Mouse (Mus musculus) bone marrow macrophage, adult 2 months (primary cell): ENCODE measurements around the gene Kntc1. TPM values are rescaled to one million over a fixed set of nuclear protein-coding genes. Genes with fewer than 3 reads are reported as not detected.
"Not testable (repeated sequence)": the region's sequence is repeated elsewhere in the genome, so short reads cannot be mapped to it uniquely, and the experiment has no call there.

Experiments
- H3K27ac ChIP-seq: 2 replicates; pipeline ENCODE4 v1.5.1; 2012; ENCODE audit warnings: low read depth, low read length; ENCODE audit not compliant: insufficient read depth
- H3K4me1 ChIP-seq: 2 replicates; pipeline ENCODE4 v1.6.1; 2012; ENCODE audit warnings: low read length; ENCODE audit not compliant: control insufficient read depth, insufficient read depth
- H3K4me3 ChIP-seq: 2 replicates; pipeline ENCODE4 v1.5.1; 2012; ENCODE audit warnings: mild to moderate bottlenecking, low read length, moderate library complexity; ENCODE audit not compliant: insufficient read depth
- CTCF ChIP-seq: IDR thresholded peaks from 2 replicates; pipeline ENCODE4 v1.5.1; 2012; ENCODE audit warnings: low read depth, mild to moderate bottlenecking, low read length, moderate library complexity
- POLR2A ChIP-seq: IDR thresholded peaks from 2 replicates; pipeline ENCODE4 v1.6.1; 2012; ENCODE audit warnings: mild to moderate bottlenecking, low read depth, low read length, borderline replicate concordance
- polyA plus RNA-seq: library from polyadenylated mRNA; stranded (reverse); fragments of >200 nt; gene quantifications from 2 replicates; pipeline ENCODE4 v1.2.4, GENCODE M21; 2012; ENCODE audit not compliant: missing spikeins, insufficient read depth, insufficient read length

The Kntc1 gene
- 13.9 and 19.6 TPM in 2 replicates for polyA plus RNA-seq

DNA sequence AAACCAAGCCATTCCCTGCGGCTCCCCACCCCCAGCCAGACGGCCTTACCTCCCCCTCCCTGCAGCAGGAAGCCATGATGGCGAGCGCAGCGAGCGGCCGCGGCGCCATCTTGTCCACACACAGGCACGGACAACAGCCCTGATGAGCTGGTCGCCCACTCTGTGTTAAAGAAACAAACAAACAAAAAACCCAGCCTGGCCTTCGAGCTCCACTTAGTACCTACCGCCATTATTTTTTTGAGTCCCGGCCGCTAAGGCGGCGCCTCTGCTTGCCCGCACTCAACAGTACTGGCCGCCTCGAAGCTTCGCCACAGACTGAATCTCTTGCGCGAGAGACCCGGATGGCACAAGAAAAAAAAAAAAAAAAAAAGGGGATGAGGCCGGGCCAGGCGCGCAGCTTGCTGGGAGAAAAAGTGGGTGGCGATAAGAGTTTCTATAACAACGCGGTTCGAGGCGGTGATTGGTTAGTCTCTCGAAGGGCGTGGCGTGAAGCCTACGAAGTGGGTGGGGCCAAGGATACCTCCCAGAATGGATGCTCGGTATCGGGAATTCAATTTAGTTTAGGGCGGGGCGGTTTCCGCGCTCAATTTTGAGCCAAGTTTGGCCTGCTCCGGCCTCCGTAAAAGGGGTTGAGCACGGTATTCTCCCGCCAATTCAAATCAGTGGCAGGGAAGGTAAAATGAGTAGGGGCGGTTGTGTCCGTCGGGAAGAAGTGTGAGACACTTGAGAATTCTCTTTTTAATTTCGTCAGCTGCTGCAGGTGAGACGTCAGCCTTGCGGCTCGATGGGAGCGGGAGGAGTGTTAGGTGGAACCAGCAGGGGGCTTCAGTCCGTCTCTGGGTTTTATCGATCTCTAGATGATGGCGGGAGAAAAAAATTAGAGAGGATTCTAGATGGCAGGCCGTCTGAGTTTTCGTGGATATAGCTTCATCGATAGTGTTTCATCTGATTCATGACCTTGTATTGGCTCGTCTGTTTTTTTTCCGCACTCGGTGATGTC lies at the start of gene Kntc1, which contains the start of gene Rsrc2:
Gene Kntc1, plus strand, starts transcription at position 652 of the 1,000 bp plus-strand sequence.
Gene Rsrc2, minus strand, starts transcription at position 350 of the 1,000 bp plus-strand sequence.
- Histone ChIP-seq H3K27ac (peak within 1 kb of the TSS; percentile 99), H3K4me1 (peaks cover 10% of the 10 kb centered on the region), H3K4me3 (peak within 1 kb of the TSS; percentile 92)
- TF ChIP-seq CTCF (no peak), POLR2A (peak; percentile 97)

DNA sequence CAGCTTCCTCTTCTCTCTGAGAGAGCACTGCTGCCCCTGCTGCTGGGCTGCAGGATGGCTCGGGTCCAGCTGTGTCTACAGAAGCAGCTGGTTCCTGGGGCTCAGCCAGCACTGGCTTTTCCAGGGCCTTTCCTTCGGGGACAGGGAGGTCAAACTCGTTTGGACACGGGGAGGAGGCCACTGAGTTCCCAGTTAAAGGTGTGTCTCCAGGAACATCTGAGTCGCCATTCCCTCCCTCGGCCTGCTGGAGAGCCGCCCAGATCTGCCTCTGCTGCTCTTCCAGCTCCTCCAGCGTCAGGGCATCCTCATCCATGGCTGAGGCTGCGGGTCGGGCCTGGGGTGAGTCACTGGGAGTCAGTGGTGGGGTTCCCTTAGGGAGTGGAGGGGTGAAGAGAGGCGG lies 48.9 kb upstream of the Kntc1 start:
- Histone ChIP-seq H3K4me1 (peaks cover 17% of the 10 kb centered on the region), H3K4me3 (no peak overlapping the region), H3K27ac (no peak overlapping the region)
- no peak for TF ChIP-seq CTCF
- TF ChIP-seq POLR2A = no peak

DNA sequence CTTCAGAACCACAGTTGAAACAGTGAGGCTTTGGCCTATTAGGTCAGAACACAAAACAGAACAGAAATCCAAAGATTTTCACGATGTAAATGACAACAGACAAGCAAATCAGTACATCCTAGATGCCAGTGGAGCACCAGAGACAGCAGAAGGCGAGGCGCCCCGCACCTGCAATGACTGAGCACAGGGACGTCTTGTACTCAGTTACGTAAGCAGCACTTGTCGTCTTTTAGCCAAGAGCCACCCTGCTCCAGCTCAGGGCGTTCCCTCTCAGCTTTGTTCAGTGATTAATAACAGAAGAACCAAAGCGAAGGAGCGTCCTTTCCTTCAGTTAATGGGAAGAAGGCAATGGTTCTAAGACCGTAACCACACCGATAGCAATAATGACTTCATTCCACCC lies 40.9 kb upstream of the Kntc1 start:
- TF ChIP-seq POLR2A (no peak), CTCF (no peak)
- H3K4me1 ChIP-seq = peaks cover 13% of the 10 kb centered on the region
- H3K27ac ChIP-seq = no peak overlapping the region

DNA sequence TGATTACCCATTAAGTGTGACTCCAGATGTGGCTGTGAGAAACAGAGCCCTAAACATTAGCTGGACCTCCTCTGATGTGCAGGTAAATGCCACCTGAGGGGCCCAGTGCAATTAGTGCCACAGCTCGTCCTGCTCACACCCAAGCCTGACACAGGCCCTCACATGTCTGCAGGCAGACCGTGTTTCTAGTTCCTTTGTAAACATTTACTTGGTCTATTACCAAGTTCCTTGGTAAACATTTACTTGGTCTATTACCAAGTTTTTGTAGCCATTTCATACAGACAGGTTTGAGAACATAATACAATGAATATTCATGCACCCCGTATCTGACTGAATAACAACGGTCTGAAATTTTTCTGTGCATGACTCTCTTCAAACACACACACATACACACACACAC lies 39.9 kb upstream of the Kntc1 start:
- H3K4me1 ChIP-seq = peaks cover 17% of the 10 kb centered on the region
- TF ChIP-seq CTCF = no peak
- no peak for TF ChIP-seq POLR2A
- no peak overlapping the region for H3K27ac ChIP-seq
- no peak overlapping the region for H3K4me3 ChIP-seq

More for the DNA sequence above, 40.9 kb upstream of the Kntc1 start:
- no peak overlapping the region for H3K4me3 ChIP-seq

DNA sequence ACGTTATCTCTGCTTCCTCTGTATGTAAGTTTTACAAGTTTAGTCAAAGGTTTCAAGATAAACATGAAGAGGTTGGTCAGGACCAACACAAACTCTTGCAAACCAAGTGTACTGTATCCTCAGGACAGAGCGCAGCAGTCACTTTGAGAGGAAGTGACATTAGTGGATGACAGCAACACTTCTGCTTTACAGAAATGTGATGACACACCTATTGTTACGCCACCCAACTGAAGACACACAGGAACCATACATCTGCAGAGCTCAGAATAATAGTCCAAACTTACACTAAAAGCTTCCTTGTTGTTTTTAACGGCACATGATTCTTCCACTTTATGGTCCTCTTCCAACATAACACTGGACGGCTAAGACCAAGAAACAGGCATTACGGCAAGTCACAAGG lies 35.7 kb upstream of the Kntc1 start:
- Histone ChIP-seq H3K27ac (peak overlapping the region; percentile 76), H3K4me1 (peaks cover 42% of the 10 kb centered on the region), H3K4me3 (no peak overlapping the region)
- TF ChIP-seq POLR2A (no peak), CTCF (no peak)

DNA sequence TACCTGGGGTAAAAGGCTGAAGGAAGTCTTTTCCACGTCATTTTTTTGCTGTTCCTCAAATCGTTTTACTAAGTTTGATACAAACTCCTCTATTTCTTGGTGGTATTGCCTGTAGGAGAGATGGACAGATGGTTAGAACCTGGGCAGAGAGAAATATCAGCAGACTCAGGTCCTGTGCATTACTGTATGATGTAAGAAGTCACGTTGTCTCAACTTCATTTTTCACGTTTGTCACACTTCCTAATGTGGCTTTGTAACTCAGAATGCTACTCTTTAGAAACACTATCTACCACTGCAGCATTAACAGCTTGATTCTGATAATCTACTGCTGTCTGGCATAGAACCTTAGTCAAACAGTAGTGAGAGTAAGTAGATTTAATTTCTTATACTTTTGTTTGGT lies 34.9 kb upstream of the Kntc1 start:
- no peak for TF ChIP-seq CTCF
- no peak for TF ChIP-seq POLR2A
- H3K4me3 ChIP-seq = no peak overlapping the region
- H3K27ac ChIP-seq = peak overlapping the region; percentile 76

DNA sequence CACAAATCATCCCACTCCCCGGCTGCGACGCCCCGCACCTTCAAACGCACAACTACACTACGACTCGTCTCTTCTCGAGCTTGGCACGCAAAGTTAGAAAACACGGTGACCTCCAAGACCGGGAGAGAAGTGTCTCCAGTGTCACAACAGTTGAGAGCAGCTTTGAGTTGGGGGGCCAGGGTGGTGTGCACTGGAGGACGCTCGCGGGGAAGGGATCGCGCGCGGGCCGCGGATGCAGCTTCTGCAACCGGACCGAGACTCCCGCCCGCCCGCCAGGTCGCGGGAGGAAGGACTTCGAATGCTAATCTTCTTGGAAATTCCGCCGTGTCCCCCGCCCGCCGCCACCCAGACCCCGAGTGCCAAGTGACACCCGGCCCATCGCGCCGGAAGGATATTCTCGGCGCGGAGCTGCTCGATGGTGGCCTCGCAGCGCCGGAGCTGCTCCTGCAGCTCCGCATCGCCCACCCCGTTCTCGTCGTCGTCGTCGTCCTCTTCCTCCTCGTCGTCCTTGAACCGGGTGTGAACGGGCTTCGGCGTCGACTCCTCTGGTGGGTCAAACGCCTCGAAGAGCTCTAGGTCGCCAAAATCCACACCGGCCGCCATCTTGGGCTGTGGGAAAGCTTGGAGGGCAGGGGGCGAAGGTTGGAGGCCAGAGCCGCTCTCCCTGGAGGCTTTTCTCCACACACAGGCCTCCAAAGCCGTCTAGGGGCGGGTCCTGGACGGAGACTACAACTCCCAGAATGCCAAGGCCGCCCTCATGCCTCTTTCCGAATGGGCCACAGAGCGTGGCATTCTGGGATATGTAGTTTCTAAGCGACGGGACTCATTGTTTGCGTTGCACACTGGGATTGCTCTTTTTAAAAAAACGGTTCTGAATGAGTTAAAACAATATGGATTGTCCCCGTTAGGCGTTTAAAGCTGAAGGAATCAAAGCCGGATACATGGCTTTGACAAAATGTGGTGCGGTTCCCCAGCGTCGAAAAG lies 28.9 kb upstream of the Kntc1 start, which contains the start of gene Zcchc8:
Gene Zcchc8, minus strand, starts transcription at position 773 of the 984 bp plus-strand sequence.
- TF ChIP-seq POLR2A (peak; percentile 52; the same call in 1 of the 2 replicates), CTCF (no peak; the same call in 1 of the 2 replicates)

More for the DNA sequence above, 34.9 kb upstream of the Kntc1 start:
- peaks cover 43% of the 10 kb centered on the region for H3K4me1 ChIP-seq

DNA sequence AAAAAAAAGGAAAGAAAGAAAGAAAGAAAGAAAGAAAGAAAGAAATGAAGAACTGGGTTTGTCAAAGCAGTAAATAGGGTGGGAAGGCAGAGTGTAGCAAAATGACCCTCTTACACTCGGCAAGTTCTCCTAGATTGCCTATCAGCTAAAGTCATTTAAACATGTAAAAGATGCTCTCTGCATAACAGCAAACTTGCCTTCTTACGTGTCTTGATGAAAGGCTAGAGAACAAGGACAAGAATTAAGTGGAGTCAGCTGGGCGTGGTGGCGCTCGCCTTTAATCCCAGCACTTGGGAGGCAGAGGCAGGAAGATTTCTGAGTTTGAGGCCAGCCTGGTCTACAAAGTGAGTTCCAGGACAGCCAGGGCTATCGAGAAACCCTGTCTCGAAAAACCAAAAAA lies 25.7 kb upstream of the Kntc1 start:
- H3K4me1 ChIP-seq, H3K27ac ChIP-seq, H3K4me3 ChIP-seq: not testable (repeated sequence)

More for the DNA sequence above, 28.9 kb upstream of the Kntc1 start, which contains the start of gene Zcchc8:
- Histone ChIP-seq H3K4me1 (peaks cover 31% of the 10 kb centered on the region), H3K27ac (peak within 1 kb of the TSS; percentile 77), H3K4me3 (peak within 1 kb of the TSS; percentile 93)

DNA sequence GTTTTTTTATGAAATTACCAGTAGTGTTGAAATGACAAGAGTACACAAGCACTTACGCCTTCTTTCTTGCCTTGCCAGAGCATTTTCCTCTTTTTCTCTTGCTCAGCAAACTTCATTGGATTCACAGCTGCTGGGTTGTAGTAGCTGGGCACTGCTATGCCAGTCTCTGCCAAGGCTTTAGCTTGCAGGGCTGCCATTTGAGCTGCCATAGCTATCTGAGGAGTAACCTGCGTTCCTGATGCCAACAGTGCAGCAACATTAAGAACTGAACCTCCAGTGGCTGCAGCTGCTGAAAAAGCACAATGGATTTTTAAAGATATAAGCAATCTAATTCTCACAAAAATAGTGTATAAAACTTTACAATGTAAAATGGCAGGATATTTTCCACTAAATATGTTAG lies 18.5 kb upstream of the Kntc1 start:
- H3K27ac ChIP-seq = no peak overlapping the region
- H3K4me1 ChIP-seq = no peaks in the 10 kb centered on the region
- TF ChIP-seq CTCF = no peak
- TF ChIP-seq POLR2A = no peak
- H3K4me3 ChIP-seq = no peak overlapping the region
